Mouse (Mus musculus) cerebellum, adult 9-11 months (tissue): Measurements from ENCODE around the gene Plbd2.
A peak's percentile ranks its signal among the peaks of the same experiment; 100 is the strongest.

Source experiments
- DNase-seq: peaks from one replicate; pipeline ENCODE4 v3.0.0; 2022

The Plbd2 gene

GRCm38 (mm10) chr5:120503144-120503795 is at the start of gene Plbd2:
TSS of gene Plbd2 (minus strand) at chr5:120503625.
- peak; percentile 80 for DNase-seq

- no peak for DNase-seq
These were observed 47.2 kb upstream of the Plbd2 start for GRCm38 (mm10) chr5:120550673-120551072.

GRCm38 (mm10) chr5:120550137-120550536 is 46.7 kb upstream of the Plbd2 start:
- no peak for DNase-seq

- DNase-seq: no peak
These were observed 44.9 kb upstream of the Plbd2 start for GRCm38 (mm10) chr5:120548236-120548850.

- DNase-seq: no peak
These were observed 33.2 kb upstream of the Plbd2 start for GRCm38 (mm10) chr5:120536632-120537031.

- DNase-seq: peak; percentile 79
These were observed 32.6 kb upstream of the Plbd2 start for GRCm38 (mm10) chr5:120536046-120536445.

GRCm38 (mm10) chr5:120534686-120535075 is 31.3 kb upstream of the Plbd2 start:
- no peak for DNase-seq

GRCm38 (mm10) chr5:120534071-120534685 is 30.8 kb upstream of the Plbd2 start:
- DNase-seq: no peak

- no peak for DNase-seq
These were observed 28.2 kb upstream of the Plbd2 start for GRCm38 (mm10) chr5:120531631-120532030.

GRCm38 (mm10) chr5:120527296-120527964 is 24.0 kb upstream of the Plbd2 start:
- no peak for DNase-seq

GRCm38 (mm10) chr5:120526311-120526710 is 22.9 kb upstream of the Plbd2 start:
- no peak for DNase-seq

- no peak for DNase-seq
These were observed 22.3 kb upstream of the Plbd2 start for GRCm38 (mm10) chr5:120525737-120526136.

GRCm38 (mm10) chr5:120524736-120525135 is 21.3 kb upstream of the Plbd2 start:
- DNase-seq: no peak

- DNase-seq: no peak
These were observed 19.2 kb upstream of the Plbd2 start for GRCm38 (mm10) chr5:120522649-120523048.

GRCm38 (mm10) chr5:120517552-120517951 is 14.1 kb upstream of the Plbd2 start:
- DNase-seq: no peak

- no peak for DNase-seq
These were observed 13.0 kb upstream of the Plbd2 start for GRCm38 (mm10) chr5:120516221-120516984.

GRCm38 (mm10) chr5:120515451-120515850 is 12.0 kb upstream of the Plbd2 start:
- no peak for DNase-seq

GRCm38 (mm10) chr5:120514754-120515153 is 11.3 kb upstream of the Plbd2 start:
- DNase-seq: no peak

- no peak for DNase-seq
These were observed 10.7 kb upstream of the Plbd2 start for GRCm38 (mm10) chr5:120514031-120514677.

- DNase-seq: peak; percentile 31
These were observed 9.6 kb upstream of the Plbd2 start for GRCm38 (mm10) chr5:120512911-120513555.

- peak; percentile 58 for DNase-seq
These were observed 8.3 kb upstream of the Plbd2 start for GRCm38 (mm10) chr5:120511643-120512220.
